Mouse (Mus musculus) thymus, postnatal 25 days (tissue): ENCODE results near the gene 3100002H09Rik.

Experiments used
- DNase-seq: peaks from one replicate; pipeline ENCODE4 v3.0.0; 2022

Gene 3100002H09Rik

DNA sequence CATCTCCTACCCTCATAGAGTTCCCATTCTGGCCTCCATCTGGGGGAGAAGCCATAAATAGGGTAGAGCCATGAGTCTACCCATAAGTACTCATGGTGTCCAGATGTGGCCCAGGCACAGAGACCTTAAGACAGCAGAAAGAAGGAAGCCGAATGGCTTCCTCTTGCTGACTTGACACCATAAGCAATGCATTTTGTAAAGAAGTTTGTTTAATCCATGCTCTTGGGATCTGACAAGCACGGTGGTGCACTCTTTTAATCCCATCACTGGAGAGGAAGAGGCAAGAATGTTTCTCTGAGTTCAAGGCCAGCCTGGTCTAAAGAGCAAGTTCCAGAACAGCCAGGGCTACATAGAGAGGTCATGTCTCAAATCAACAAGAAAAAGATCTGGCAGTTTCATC is at the start of gene 3100002H09Rik:
3100002H09Rik (minus strand) TSS at position 101 of the 400 bp plus-strand sequence.
- DNase-seq, result no peak

DNA sequence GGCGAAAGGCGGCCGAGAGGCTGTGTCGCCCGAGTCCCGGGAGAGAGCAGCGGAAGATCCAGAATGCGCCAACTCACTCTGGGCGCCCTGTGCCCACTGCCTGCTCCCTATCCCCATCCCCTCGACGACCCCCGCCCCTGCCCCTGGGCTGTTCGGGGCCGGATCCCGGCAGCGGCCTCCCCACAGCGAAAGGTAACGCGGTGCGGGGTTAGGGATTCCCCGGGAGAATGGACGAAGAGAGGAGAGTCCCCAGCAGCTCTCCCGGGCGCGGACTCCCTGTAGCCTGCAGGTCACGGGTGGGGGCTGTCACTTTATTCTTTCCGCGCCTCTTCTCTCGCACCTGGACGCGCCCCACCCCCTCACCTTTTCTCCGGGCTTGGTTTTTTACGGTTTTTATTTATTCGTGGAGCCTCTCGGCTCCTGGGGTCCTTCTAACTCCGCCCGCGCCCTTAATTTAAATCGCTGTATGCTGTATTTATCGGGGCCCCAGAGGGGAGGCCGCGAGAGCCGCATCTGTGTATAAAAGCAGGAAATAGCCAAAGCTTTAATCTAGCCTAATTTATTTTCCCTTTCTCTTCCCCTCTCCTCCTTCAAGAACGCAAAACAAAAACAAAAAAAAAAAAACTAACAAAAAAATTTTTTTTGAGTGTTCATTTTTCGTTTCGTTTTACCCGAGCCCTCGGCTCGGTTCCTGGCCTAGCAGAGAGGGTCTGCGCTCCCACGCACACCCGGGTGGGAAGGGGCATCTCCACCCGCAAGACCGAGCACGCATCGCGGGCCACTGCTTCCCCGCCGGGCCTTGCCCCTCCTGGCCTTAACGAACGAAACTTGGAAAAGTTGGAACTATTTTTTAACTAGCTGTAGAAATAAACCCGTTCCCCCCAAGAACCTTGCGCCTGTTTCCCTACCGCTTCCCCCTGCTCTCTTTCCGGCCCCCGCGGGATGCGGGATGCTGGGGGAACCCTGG is 48.9 kb upstream of the 3100002H09Rik start:
- no peak for DNase-seq

DNA sequence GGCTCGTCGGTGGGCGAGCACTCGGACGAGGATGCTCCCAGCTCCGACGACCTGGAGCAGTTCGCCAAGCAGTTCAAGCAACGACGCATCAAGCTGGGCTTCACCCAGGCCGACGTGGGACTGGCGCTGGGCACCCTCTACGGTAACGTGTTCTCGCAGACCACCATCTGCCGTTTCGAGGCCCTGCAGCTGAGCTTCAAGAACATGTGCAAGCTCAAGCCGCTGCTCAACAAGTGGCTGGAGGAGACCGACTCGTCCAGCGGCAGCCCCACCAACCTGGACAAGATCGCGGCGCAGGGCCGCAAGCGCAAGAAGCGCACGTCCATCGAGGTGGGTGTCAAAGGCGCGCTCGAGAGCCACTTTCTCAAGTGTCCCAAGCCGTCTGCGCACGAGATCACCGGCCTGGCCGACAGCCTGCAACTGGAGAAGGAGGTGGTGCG is 47.8 kb upstream of the 3100002H09Rik start:
- no peak for DNase-seq

DNA sequence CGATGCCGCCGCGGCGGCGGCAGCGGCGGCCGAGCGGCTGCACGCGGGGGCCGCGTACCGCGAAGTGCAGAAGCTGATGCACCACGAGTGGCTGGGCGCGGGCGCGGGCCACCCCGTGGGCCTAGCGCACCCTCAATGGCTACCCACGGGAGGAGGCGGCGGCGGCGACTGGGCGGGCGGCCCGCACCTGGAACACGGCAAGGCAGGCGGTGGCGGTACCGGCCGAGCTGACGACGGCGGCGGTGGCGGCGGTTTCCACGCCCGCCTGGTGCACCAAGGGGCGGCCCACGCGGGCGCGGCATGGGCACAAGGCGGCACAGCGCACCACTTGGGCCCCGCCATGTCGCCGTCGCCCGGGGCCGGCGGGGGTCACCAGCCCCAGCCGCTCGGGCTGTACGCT is 47.2 kb upstream of the 3100002H09Rik start:
- no peak for DNase-seq

DNA sequence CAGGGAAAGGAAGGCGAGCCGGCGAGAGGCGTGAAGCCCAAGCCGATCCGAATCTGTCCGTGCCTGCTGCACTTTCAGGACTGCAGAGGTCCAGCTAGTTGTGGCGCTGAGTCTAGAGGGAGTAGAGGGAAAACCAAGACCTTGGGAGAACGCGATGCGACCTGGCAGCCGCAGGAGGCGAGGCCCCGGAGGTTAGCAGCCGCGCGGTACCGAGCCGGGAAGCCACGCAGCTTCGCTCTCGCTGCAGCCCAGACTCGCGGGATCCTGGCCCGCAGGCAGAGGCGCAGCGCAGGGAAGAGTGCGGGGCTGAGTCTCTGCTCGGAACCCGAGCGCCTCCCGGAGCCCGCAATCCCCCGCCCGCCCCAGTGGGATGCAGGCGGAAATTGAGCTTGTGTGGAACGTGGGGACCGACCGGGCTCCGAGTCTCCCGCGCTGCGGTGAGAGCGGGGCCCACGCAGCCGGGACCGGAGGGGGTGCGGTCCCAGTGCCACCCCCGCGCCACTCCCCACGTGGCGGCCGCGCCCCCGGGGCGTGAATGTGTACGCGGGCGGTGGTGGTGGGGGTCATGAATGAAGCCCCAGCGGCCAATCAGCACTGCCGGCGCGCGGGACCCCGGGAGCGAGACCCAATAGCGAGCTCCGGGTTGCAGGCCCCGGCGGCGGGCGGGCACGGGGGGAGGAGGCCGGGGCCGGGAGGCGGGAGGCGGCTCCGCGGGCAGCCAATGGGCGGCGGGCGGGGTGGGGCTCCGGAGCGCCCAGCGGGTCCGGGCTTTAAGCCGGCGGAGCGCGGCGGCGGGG is 46.4 kb upstream of the 3100002H09Rik start:
- peak; percentile 80 for DNase-seq

DNA sequence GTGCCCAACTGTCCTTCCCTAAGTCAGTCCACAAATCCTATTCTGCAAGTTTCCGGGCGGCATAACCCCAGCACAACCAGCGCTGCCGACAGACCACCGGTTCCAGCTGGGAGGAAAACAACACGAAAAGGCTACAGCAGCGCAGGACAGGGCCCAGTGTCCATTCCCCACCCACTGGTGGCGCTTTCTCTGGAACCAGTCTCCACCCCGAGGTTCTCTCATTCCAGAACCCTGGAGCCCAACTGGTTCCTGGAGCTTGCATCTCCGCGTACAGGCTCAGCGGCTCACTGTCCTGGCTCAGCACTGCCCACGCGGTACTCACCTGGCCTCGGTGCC is 45.9 kb upstream of the 3100002H09Rik start, which contains the start of gene Pou3f1:
Pou3f1 (plus strand) TSS at position 290 of the 336 bp plus-strand sequence.
- DNase-seq, result no peak

DNA sequence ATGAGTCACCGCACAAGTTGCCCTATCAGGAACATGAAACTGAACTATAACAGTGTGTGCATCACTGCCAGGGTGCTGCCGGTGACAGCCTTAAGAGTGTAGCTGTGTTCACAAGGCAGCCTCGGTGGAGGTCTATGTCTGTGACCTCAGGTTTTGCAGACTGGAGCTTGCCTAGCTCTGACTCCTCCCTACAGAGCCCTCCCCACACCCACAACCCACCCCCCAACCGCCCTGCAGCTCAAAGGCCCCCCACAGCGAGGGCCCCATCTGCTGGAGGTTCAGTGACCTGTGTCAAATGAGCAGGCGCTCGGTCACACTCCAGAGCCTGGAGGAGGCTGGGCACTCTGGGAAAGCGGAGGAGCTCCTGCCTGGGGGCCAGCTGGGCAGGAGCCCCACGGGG is 42.3 kb upstream of the 3100002H09Rik start:
- no peak for DNase-seq

DNA sequence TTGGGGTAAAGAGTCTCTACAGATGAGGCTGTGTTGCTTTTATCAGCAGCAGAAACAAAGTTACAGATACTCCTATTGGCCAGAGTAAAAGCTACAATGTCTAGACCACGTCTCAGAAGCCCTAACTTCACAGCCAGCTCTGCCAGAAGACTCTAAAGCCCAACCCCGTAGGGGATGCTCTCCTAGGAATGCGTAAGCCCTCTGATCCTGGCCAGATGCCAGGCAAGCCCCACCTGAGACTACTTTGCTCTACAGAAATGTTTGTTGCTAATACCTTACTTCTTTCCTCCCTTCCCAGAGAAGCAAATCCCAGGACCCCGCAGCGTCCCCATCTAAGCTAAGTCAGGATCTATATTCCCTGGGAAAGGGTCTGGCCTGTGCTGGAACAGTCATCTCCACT is 37.3 kb upstream of the 3100002H09Rik start:
- no peak for DNase-seq

DNA sequence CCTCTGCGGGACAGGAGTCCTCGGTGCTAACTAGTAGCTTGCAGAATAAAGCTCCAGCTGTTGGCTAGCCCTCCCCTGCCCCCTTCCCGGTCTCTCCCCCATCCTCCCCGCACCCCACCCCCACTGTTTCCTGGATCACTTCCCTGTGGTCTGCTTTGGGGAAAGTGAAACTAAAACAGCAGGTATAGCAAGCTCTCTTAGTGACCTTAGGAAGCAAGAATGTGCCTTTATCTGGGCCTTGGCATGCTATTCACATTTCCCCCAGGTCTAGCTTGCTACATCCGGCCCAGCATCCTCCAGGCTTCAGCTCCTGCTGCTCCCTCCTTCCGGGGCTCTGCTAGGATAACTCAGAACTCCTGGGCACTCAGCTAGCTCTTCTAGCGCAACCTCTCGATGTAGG is 36.0 kb upstream of the 3100002H09Rik start:
- DNase-seq, result no peak

DNA sequence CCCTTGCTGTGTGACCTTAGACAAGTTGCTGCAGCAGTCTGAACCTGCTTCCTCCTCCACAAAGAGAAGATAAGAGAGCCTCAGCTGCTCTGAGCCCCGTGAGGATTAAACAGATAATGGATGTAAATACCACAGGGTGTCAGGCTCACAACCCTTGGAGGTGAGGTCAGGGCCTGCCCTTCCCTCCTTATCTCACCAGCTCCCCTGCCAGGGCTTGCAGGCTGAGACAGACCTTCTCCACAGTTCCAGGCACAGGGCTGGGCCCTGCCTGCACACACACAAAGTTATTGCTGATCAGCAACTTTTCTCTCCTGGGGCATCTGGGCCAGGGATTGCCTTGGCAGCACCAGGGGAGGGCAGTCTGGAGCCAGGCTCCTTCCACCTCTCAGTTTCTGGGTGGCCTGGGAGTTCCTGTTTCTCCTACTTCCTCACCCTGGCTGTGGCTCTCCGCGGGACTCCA is 34.4 kb upstream of the 3100002H09Rik start:
- DNase-seq, result no peak

DNA sequence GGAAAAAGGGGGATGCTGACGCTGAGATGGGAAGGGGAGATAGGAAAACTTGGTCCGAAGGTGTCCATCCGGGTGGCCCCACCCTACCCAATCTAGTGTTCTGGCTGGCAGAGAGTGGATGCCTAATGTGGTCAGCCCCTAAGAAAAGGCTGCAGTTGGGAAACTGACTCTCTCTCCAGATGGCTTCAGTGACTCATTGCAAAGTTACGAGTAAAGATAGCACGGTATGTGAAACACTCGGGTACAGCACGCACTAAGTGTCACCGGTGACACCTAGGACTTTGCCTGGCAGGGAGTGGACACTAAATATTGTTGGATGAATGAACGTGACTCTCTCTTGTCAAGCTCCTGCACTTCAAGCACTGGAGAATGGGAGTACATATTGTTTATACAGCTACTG is 33.3 kb upstream of the 3100002H09Rik start:
- no peak for DNase-seq

DNA sequence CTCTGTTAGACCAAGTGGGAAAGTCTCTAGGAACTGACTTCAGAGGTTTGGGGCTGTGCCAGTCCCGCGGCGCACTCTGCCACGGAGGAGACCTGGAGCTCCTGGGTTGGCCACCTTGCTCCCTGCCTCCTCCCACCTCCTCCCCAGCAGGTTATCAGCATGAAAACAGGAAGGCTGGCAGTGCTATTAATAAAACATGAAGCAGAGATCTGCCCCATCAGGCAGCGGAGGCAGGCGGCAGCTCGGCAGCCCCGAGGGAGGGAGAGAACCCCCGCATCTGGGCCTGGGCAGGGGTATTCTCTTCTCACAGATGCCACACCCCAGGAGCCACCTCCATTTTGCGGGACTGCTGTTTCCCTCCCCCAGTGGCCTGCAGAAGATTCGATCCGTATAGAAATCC is 29.1 kb upstream of the 3100002H09Rik start:
- no peak for DNase-seq

DNA sequence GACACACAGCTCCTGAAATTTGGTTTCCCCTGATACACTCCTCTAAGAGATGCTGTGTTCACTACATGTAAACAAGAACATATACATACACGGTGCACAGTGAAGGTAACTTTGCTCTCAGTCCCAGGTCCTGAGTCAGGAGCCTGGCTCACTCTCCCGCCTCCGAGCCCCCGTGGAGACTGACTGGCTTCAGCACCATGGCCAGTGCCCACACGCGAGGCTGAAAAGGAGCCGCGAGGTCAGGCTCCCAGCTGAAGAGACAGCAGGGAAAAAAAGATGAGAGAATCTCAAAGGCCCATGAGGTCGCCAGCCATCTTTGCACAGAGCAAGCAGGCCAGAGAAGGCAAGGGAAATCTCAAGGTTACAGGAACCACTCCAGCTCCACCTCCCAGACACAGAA is 22.7 kb upstream of the 3100002H09Rik start:
- DNase-seq, result no peak

DNA sequence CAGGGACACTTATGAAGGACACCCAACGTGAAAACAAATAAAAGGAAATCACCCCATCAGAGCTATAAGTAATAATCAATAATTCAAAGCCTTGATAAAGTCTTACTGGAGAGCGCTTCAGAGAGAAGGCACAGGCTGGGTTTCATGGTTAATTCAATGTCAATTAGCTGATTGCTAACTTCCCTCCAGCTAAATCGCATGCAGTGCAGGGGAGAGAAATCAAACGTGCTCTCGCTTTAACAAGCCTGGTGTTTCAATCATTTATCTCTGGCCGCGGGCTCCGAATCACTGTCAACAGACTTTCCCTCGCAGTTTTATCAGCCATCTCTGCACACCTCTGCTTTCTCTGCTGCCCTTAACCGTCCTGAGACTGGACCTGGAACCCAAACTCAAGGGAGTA is 22.3 kb upstream of the 3100002H09Rik start:
- DNase-seq, result no peak

DNA sequence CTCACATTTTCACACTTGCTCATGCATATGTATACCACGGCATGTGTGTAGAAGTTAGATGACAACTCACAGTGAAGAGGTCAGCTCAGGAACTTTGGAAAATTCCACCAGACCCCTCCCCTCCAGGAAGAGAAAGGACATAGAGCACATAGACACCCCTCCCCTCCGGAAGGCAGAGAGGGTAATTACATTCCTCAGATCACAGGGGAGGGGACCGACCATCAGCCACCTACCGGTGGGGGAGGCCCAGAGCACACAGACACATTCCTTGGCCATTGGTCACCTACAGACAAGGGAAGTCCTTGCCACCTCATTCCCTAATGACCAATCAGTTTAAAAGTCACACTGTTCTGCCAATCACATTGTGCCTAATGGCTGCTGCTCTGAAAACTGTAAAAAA is 20.9 kb upstream of the 3100002H09Rik start:
- DNase-seq, result no peak

DNA sequence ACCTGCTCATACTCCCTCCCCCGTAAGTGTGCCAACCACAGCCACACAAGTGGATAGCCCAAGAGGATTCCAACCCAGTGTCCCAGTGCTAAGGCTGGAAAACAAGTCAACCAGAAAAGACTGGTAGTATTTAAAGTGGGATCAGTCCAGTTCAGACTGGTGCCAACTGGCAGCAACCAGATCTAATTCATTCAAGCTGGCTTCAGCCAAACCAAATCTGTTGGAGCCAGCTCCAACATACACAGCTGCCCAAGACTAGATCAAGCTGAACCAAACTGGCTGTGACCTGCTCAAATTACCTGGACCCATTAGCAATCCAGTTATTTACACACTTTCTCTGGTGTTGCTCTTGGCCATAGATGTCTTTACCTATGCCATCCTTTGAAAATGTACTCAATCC is 16.2 kb upstream of the 3100002H09Rik start:
- DNase-seq, result no peak

DNA sequence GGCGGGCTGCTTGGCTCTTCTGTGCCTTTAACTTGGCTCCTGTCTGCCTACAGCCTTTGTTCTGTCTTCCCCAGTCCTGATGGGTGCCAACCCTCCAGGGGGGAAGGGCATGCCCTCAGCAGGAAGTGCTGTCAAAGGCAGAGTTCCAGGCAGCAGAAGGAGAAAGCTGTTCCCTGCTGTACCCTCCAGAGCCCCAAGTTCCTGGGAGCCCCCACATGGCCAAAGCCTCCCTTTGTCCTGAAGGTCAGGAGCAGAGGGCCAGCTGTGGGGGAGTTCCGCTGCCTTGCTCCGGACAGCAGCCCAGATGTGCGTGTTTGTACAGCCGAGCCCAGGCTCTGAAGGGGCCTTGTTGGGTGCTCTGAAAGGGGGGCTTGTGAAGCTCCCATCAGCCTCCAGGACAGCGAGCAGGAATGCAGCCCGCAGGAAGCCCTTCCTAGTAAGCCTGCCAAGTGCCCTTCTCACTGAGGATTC is 13.5 kb upstream of the 3100002H09Rik start:
- DNase-seq, result no peak

DNA sequence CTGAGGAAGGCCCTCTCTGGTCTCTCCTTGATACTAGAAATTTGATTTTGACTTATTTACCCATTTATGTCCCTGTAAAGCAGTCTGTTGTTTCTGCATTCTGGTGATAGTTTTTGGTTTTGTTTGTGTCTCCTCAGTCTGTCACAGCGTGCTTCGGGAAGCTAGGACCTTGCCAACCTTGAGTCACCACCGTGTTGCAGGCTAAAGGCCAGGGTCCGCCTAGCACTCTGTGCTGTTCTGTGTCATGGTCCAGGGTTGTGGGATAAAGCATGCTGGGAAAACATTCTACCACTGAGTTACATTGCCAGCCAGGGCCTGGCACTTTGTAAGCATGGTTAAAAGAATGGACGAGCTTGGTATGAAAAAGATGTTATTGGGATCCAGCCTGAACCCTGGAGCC is 12.0 kb upstream of the 3100002H09Rik start:
- no peak for DNase-seq

DNA sequence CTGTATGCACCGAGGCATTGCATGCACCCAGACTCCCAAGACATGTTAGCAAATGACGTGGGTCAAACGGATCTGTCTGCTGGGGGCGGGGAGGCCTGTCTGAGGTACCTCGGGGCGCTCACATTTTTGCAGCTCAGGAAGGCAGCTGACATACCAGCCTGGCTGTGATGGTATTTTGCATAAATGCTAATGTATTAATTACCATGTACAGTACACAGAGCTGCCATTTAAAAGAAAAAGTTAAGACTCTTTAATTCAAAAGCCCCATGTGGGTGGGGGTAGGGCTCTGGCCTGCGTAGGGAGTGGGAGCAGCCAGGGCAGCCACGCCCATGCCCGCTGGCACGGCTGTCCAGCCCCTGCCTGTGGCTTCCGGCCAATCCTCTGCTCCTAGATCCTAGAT is 10.8 kb upstream of the 3100002H09Rik start:
- DNase-seq, result no peak

DNA sequence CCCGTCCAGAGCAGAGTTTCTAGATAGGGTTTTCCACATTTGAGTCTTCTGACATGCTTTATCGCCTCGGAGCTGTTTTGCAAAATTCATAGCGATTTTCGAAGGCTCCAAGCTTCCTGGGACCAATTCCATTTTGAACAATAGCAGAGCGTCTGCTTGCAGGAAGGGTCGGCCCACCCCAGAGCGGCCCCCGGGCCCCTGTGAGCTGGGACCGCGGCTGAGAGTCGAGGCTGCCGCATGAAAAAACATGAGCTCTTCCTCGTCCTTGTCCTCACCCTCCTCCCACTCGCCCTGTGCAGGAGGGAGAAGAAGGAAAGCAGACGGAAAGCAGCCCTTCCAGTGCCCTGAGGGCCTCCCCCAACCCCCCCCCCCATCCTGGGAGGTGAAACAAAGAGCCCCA is 8.0 kb upstream of the 3100002H09Rik start:
- DNase-seq, result no peak

DNA sequence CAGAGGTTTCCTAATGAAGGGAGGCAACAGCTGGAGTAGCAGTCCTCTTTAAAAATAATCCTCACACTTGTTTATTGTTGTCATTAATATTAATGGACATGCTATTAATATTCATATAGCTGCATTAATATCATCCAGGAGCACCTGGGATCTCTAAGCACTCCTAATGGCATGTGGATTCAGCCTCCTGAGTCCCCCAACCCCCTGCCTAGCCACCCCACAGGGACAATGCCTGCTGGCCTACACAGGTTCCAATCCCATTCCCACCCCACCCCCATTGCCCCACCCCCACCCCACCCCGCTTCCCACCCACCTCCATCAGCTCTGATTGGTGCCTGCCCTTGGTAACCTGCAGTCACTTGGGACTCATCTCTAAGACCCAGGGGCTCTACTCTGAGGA is 6.0 kb upstream of the 3100002H09Rik start:
- DNase-seq, result no peak

DNA sequence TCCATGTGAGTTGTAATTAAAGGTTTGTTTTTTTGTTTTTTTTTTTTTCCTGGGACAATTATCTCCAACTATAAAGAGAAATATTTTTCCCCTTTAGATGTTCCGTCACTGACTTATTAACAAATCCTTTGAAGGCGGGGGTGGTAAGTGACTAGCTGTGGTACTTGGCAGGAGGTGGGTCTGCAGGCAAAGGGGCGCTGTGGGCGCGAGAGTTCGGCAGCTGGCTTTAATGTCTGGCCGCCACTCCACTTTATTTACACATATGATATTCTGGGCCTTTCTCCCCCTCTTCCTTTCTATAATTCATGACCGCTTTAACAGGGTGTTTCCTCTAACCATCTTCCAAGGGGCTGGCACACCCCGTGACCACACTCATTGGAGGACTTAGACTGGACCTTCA is 5.4 kb upstream of the 3100002H09Rik start:
- DNase-seq, result no peak

DNA sequence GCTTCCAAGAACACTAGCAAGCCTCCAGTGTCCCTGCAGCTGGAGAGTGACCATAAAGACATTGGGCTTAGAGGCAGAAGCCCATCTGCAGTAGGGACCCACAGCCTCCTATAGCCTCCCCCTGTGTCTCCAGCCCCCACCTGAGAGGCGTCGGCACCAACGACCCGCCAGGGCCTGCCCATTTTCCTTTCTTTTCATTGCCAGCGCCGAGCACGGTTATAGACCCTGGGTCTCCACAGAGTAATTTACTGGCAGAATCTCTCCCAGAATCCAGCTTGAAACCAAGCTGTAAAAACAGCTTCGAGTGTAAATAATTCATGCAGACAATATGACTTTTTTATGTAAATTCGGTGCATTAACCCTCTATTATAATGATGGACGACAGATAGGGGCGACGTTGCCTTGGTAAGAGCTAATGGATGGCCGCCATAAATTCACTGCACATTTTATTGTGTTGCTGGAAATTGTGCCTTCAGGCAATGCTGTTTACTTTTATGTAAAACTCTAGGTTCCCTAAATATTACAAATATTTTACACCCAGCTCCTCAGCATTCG is 4.9 kb upstream of the 3100002H09Rik start:
- DNase-seq, result no peak
